Mouse (Mus musculus) kidney, embryonic 16.5 days (tissue): ENCODE measurements around the gene Gm21974. TPM values are rescaled to one million over a fixed set of nuclear protein-coding genes. Genes with fewer than 3 reads are reported as not detected.

Source experiments
- ATAC-seq: fragments of 200-750 bp; cut with Nextera tagmentation; 2 replicates; pipeline ENCODE4 v1.8.0; 2017; ENCODE audit warnings: moderate TSS enrichment; ENCODE audit not compliant: low FRiP score, low TSS enrichment
- H3K27ac ChIP-seq: fragments of 300-500 bp; sonication (generic); 2 replicates; pipeline ENCODE4 v1.5.1; 2014; ENCODE audit warnings: low read length
- H3K27me3 ChIP-seq: fragments of 300-500 bp; sonication (generic); 2 replicates; pipeline ENCODE4 v1.6.1; 2014; ENCODE audit warnings: low read length, control low read depth, mixed read lengths; ENCODE audit not compliant: insufficient read depth
- H3K36me3 ChIP-seq: fragments of 300-500 bp; sonication (generic); 2 replicates; pipeline ENCODE4 v1.6.1; 2014; ENCODE audit warnings: low read length, control low read depth, mixed read lengths; ENCODE audit not compliant: insufficient read depth
- H3K4me1 ChIP-seq: fragments of 300-500 bp; sonication (generic); 2 replicates; pipeline ENCODE4 v1.6.1; 2014; ENCODE audit warnings: low read length, control low read depth, mixed read lengths; ENCODE audit not compliant: insufficient read depth
- H3K4me2 ChIP-seq: fragments of 300-500 bp; sonication (generic); replicated peaks from 2 replicates; pipeline ENCODE4 v1.6.1; 2014; ENCODE audit warnings: low read depth, low read length
- H3K4me3 ChIP-seq: fragments of 300-500 bp; sonication (generic); 2 replicates; pipeline ENCODE4 v1.5.1; 2014; ENCODE audit warnings: mild to moderate bottlenecking, low read length
- H3K9ac ChIP-seq: fragments of 300-500 bp; sonication (generic); replicated peaks from 2 replicates; pipeline ENCODE4 v1.6.1; 2014; ENCODE audit warnings: low read length
- H3K9me3 ChIP-seq: fragments of 300-500 bp; sonication (generic); 2 replicates; pipeline ENCODE4 v1.6.1; 2016; ENCODE audit warnings: low read length, control low read depth
- WGBS: fragments of 180-500 bp; shearing (Covaris S2); extraction: QIAGEN DNeasy Blood & Tissue Kit; methylation state at CpG from one replicate; pipeline ENCODE4 v1.1.7; 2014; 5-methylcytosine and 5-hydroxymethylcytosine counted together
- polyA plus RNA-seq: library from polyadenylated mRNA; unstranded; fragments of >200 nt; fragmentation: Nextera tagmentation; extraction: Ambion mirVana; gene quantifications from 2 replicates; pipeline ENCODE4 v1.2.1, GENCODE M21; 2015

Gene Gm21974
- polyA plus RNA-seq, 1 experiment from 2014 or later: not detected

- Histone ChIP-seq H3K36me3 (peaks cover 29% of the 10 kb centered on the region), H3K27me3 (no peaks in the 10 kb centered on the region), H3K9ac (no peak overlapping the region), H3K4me3 (no peak overlapping the region), H3K9me3 (no peaks in the 10 kb centered on the region), H3K27ac (no peak overlapping the region), H3K4me2 (no peak overlapping the region), H3K4me1 (peaks cover 7% of the 10 kb centered on the region; the same call in 1 of the 2 replicates)
- 80% methylated on average over 7 of the region's 7 CpGs for WGBS
- ATAC-seq: no peak
Measured at GRCm38 (mm10) chr7:127919290-127919689, 24.0 kb upstream of the Gm21974 start.

GRCm38 (mm10) chr7:127918203-127918602 is 22.9 kb upstream of the Gm21974 start:
- no peak overlapping the region for H3K27ac ChIP-seq
- no peak for ATAC-seq
- no peak overlapping the region for H3K9ac ChIP-seq
- H3K9me3 ChIP-seq: no peaks in the 10 kb centered on the region
- H3K4me1 ChIP-seq: peaks cover 1% of the 10 kb centered on the region
- H3K4me3 ChIP-seq: no peak overlapping the region
- H3K27me3 ChIP-seq: no peaks in the 10 kb centered on the region
- peaks cover 29% of the 10 kb centered on the region for H3K36me3 ChIP-seq
- no peak overlapping the region for H3K4me2 ChIP-seq
- WGBS: 61% methylated on average over 3 of the region's 3 CpGs

DNA sequence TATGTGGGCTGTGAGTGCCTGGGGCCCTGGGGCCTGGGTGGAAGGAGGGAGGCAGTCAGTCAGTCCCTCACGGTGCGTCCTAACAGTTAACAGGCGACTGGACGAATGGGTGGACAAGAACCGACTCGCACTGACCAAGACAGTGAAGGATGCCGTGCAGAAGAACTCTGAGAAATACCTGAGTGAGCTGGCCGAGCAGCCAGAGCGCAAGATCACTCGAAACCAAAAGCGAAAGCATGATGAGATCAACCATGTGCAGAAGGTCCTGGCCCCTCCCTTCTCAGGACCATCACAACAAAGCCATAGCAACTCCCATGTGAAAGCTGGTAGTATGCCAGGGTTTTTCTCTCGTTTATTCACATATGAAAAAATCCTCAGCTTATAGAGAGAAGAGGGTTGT is 20.0 kb upstream of the Gm21974 start:
- Histone ChIP-seq H3K4me3 (no peak overlapping the region), H3K4me2 (no peak overlapping the region), H3K27ac (no peak overlapping the region), H3K9ac (no peak overlapping the region), H3K36me3 (peaks cover 26% of the 10 kb centered on the region), H3K9me3 (no peaks in the 10 kb centered on the region), H3K4me1 (peaks cover 5% of the 10 kb centered on the region), H3K27me3 (no peaks in the 10 kb centered on the region)
- WGBS: 89% methylated on average over 12 of the region's 12 CpGs
- ATAC-seq: no peak

GRCm38 (mm10) chr7:127912938-127913337 is 17.7 kb upstream of the Gm21974 start:
- ATAC-seq: no peak
- peak overlapping the region; percentile 90 for H3K27ac ChIP-seq
- 25% methylated on average over 4 of the region's 4 CpGs for WGBS
- H3K4me3 ChIP-seq: peak overlapping the region; percentile 99
- peak overlapping the region; percentile 78 for H3K4me2 ChIP-seq
- no peaks in the 10 kb centered on the region for H3K9me3 ChIP-seq
- peak overlapping the region; percentile 92 for H3K9ac ChIP-seq
- H3K27me3 ChIP-seq: no peaks in the 10 kb centered on the region
- H3K4me1 ChIP-seq: peaks cover 5% of the 10 kb centered on the region
- peaks cover 40% of the 10 kb centered on the region for H3K36me3 ChIP-seq

- peak within 1 kb of the TSS; percentile 99 for H3K4me3 ChIP-seq
- H3K4me2 ChIP-seq: peak within 1 kb of the TSS; percentile 78
- H3K9me3 ChIP-seq: no peaks in the 10 kb centered on the region
- under 1% methylated on average over 40 of the region's 40 CpGs for WGBS
- peaks cover 46% of the 10 kb centered on the region for H3K36me3 ChIP-seq
- H3K4me1 ChIP-seq: peaks cover 5% of the 10 kb centered on the region
- H3K27me3 ChIP-seq: no peaks in the 10 kb centered on the region
- peak; percentile 97 for ATAC-seq
- peak within 1 kb of the TSS; percentile 90 for H3K27ac ChIP-seq
- H3K9ac ChIP-seq: peak within 1 kb of the TSS; percentile 92
Measured at GRCm38 (mm10) chr7:127912190-127912871, 17.1 kb upstream of the Gm21974 start, which contains the start of gene Kat8. Kat8 (plus strand) TSS chr7:127912516.

GRCm38 (mm10) chr7:127908656-127909055 is 13.4 kb upstream of the Gm21974 start:
- H3K4me2 ChIP-seq: no peak overlapping the region
- no peaks in the 10 kb centered on the region for H3K27me3 ChIP-seq
- WGBS: 90% methylated on average over 4 of the region's 4 CpGs
- ATAC-seq: no peak
- peaks cover 49% of the 10 kb centered on the region for H3K36me3 ChIP-seq
- H3K27ac ChIP-seq: no peak overlapping the region
- no peaks in the 10 kb centered on the region for H3K9me3 ChIP-seq
- H3K4me3 ChIP-seq: no peak overlapping the region
- H3K4me1 ChIP-seq: peaks cover 17% of the 10 kb centered on the region
- H3K9ac ChIP-seq: no peak overlapping the region

- no peak for ATAC-seq
- H3K27me3 ChIP-seq: no peaks in the 10 kb centered on the region
- no peak overlapping the region for H3K9ac ChIP-seq
- H3K4me3 ChIP-seq: no peak overlapping the region
- no peak overlapping the region for H3K27ac ChIP-seq
- 94% methylated on average over 12 of the region's 12 CpGs for WGBS
- H3K4me2 ChIP-seq: no peak overlapping the region
- H3K36me3 ChIP-seq: peaks cover 49% of the 10 kb centered on the region
- no peaks in the 10 kb centered on the region for H3K9me3 ChIP-seq
- peaks cover 13% of the 10 kb centered on the region for H3K4me1 ChIP-seq
Measured at GRCm38 (mm10) chr7:127907939-127908338, 12.7 kb upstream of the Gm21974 start.

- Histone ChIP-seq H3K4me1 (peaks cover 12% of the 10 kb centered on the region), H3K9me3 (no peaks in the 10 kb centered on the region), H3K27me3 (no peaks in the 10 kb centered on the region), H3K4me3 (peak within 1 kb of the TSS; percentile 91), H3K27ac (peak within 1 kb of the TSS; percentile 90), H3K9ac (peak within 1 kb of the TSS; percentile 96), H3K36me3 (peaks cover 40% of the 10 kb centered on the region), H3K4me2 (peak within 1 kb of the TSS; percentile 92)
- WGBS: 4% methylated on average over 38 of the region's 38 CpGs
- peak; percentile 92 for ATAC-seq
Measured at GRCm38 (mm10) chr7:127903971-127904796, 8.9 kb upstream of the Gm21974 start, which contains the start of gene Bckdk. Bckdk (plus strand) TSS chr7:127904082.

DNA sequence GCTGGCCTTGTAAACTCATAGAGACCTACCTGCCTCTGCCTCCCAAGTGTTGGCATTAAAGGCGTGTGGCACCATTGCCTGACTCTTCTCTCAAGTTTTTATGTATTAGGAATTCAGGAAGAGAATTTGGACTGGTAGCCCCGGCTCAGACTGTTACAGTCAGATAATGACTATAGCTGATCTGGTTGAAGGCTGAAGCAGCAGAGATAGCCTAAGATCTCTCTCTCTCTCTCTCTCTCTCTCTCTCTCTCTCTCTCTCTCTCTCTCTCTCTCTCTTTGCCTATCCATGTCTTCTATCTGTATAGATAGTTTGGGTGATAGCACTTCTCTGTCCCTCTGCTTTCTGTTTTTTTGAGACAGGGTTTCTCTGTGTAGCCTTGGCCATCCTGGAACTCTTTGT is 6.5 kb upstream of the Gm21974 start:
- no peak overlapping the region for H3K4me2 ChIP-seq
- H3K9me3 ChIP-seq: no peaks in the 10 kb centered on the region
- ATAC-seq: no peak
- no peak overlapping the region for H3K9ac ChIP-seq
- H3K4me1 ChIP-seq: peaks cover 12% of the 10 kb centered on the region
- 76% methylated on average over 2 of the region's 2 CpGs for WGBS
- peaks cover 17% of the 10 kb centered on the region for H3K36me3 ChIP-seq
- H3K4me3 ChIP-seq: no peak overlapping the region
- H3K27me3 ChIP-seq: no peaks in the 10 kb centered on the region
- no peak overlapping the region for H3K27ac ChIP-seq

DNA sequence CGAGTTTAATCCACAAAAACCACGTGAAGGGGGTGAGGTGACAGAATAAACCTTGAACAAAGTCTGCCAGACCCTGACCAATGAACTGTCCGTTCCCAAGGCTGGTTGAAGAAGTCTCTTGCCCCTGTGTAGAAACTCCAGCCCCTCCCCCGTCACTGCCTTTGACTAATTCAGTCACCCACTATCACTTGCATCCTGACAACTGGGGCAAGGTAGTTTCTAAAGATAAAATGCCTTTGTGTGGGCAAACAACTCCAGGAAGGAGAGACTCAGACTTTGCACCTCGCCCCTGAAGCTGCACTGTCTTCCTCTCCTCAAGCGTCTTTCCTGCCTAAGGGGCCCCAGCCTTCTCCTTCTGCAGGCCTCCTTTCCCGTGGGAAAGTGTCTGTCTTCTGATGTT is 4.7 kb upstream of the Gm21974 start:
- H3K9me3 ChIP-seq: no peaks in the 10 kb centered on the region
- no peaks in the 10 kb centered on the region for H3K36me3 ChIP-seq
- no peak overlapping the region for H3K27ac ChIP-seq
- no peak for ATAC-seq
- no peaks in the 10 kb centered on the region for H3K27me3 ChIP-seq
- no peak overlapping the region for H3K4me2 ChIP-seq
- 37% methylated on average over 7 of the region's 7 CpGs for WGBS
- no peak overlapping the region for H3K4me3 ChIP-seq
- H3K4me1 ChIP-seq: peaks cover 8% of the 10 kb centered on the region
- no peak overlapping the region for H3K9ac ChIP-seq
